Mouse (Mus musculus): ENCODE measurements around the gene Olfr574. TPM values are rescaled to one million over a fixed set of nuclear protein-coding genes. Genes with fewer than 3 reads are reported as not detected.
A peak's percentile ranks its signal among the peaks of the same experiment; 100 is the strongest.

Gene Olfr574
- not detected in 2 replicates for polyA plus RNA-seq (2014; fragmentation: Nextera tagmentation; extraction: Ambion mirVana)

DNA sequence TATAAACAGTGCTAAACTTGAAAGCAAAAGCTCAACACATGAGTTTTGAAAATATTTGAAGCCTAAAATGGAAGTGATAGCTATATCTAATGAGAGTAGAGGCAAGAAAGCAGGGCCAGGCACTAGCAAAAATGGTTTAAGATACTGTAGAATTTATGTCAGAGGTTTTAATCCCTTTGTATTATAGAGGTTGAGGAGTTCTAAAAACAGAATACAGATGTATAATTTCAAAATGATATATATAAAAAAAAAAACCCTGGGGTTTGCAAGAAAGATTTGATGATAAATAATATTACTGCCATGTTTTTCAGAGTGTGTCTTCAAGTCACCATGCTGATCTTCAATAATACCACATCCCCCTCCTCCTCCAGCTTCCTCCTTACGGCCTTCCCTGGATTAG, at the start of gene Olfr574:
Gene Olfr574, plus strand, starts transcription at position 301 of the 400 bp plus-strand sequence.
- WGBS, result 93% methylated on average over 1 of the region's 1 CpGs
- H3K4me1 ChIP-seq (ENCODE audit: control insufficient read depth, insufficient read depth, low read length), result no peaks in the 10 kb centered on the region
- no peak within 1 kb of the TSS for H3K27ac ChIP-seq (replicated peaks; ENCODE audit: low read depth, low read length)
- no peak within 1 kb of the TSS for H3K4me3 ChIP-seq (ENCODE audit: low read depth, low read length)
- H3K27me3 ChIP-seq (ENCODE audit: control insufficient read depth, insufficient read depth, low read length), result no peaks in the 10 kb centered on the region
- H3K36me3 ChIP-seq (replicated peaks; ENCODE audit: control insufficient read depth, insufficient read depth, low read depth, low read length), result no peaks in the 10 kb centered on the region
- no peaks in the 10 kb centered on the region for H3K9me3 ChIP-seq (replicated peaks; ENCODE audit: control insufficient read depth, low read length)
- ATAC-seq (replicated peaks; ENCODE audit: insufficient number of reproducible peaks, low FRiP score, low TSS enrichment, low read depth) (no peak), DNase-seq (ENCODE audit: low spot score) (no peak)
- H3K9ac ChIP-seq (replicated peaks; ENCODE audit: low read length), result no peak within 1 kb of the TSS
- H3K4me2 ChIP-seq (ENCODE audit: low read depth, low read length), result no peak within 1 kb of the TSS

DNA sequence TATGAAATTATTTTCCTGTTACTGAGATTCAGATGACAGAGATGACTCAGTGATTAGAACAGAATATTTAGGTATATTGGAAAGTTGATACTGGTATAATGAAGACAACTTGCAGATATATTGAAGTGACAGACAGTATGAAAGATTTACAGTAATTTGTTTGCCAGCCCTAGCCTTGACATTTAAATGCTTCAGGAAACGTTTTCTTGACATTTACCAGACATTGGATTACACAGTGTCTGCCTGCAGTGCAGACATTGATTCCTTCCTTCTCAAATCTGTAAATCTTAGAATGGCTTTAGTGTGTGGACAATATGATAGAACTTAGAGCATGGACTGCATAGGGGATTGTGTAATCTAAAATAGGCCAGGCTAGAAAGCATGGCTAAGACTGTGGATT, 33.0 kb upstream of the Olfr574 start:
- DNase-seq (ENCODE audit: low spot score) (no peak), ATAC-seq (replicated peaks; ENCODE audit: insufficient number of reproducible peaks, low FRiP score, low TSS enrichment, low read depth) (no peak)
- Histone ChIP-seq H3K4me1 (ENCODE audit: control insufficient read depth, insufficient read depth, low read length) (no peaks in the 10 kb centered on the region), H3K36me3 (replicated peaks; ENCODE audit: control insufficient read depth, insufficient read depth, low read depth, low read length) (no peaks in the 10 kb centered on the region), H3K4me2 (ENCODE audit: low read depth, low read length) (no peak overlapping the region), H3K27ac (replicated peaks; ENCODE audit: low read depth, low read length) (no peak overlapping the region), H3K4me3 (ENCODE audit: low read depth, low read length) (no peak overlapping the region), H3K27me3 (ENCODE audit: control insufficient read depth, insufficient read depth, low read length) (no peaks in the 10 kb centered on the region), H3K9me3 (replicated peaks; ENCODE audit: control insufficient read depth, low read length) (no peaks in the 10 kb centered on the region), H3K9ac (replicated peaks; ENCODE audit: low read length) (no peak overlapping the region)
- 45% methylated on average over 1 of the region's 1 CpGs for WGBS

DNA sequence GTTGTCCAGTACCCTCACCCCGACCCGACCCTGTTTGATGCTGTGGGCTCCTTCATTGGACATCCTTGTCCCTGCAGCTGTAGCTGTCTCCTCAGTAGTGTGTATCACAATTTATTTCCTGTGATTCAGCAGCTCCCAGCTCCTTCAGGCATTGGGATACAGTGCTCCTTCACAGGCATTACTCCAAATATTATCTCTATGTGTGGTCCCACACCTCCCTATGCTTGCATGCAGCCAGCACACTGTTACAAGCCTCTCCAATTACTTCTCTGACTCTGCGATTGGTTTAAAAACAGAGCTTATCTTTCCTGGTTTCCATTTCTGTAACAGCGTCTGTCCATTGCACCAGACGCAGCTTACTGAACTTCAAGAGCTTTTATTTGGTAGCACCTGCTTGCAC, 31.9 kb upstream of the Olfr574 start:
- Histone ChIP-seq H3K36me3 (replicated peaks; ENCODE audit: control insufficient read depth, insufficient read depth, low read depth, low read length) (no peaks in the 10 kb centered on the region), H3K4me2 (ENCODE audit: low read depth, low read length) (no peak overlapping the region), H3K27me3 (ENCODE audit: control insufficient read depth, insufficient read depth, low read length) (no peaks in the 10 kb centered on the region), H3K27ac (replicated peaks; ENCODE audit: low read depth, low read length) (no peak overlapping the region), H3K9ac (replicated peaks; ENCODE audit: low read length) (no peak overlapping the region), H3K9me3 (replicated peaks; ENCODE audit: control insufficient read depth, low read length) (no peaks in the 10 kb centered on the region), H3K4me1 (ENCODE audit: control insufficient read depth, insufficient read depth, low read length) (no peaks in the 10 kb centered on the region), H3K4me3 (ENCODE audit: low read depth, low read length) (no peak overlapping the region)
- DNase-seq (ENCODE audit: low spot score) (no peak), ATAC-seq (replicated peaks; ENCODE audit: insufficient number of reproducible peaks, low FRiP score, low TSS enrichment, low read depth) (no peak)
- WGBS, result 70% methylated on average over 5 of the region's 5 CpGs

DNA sequence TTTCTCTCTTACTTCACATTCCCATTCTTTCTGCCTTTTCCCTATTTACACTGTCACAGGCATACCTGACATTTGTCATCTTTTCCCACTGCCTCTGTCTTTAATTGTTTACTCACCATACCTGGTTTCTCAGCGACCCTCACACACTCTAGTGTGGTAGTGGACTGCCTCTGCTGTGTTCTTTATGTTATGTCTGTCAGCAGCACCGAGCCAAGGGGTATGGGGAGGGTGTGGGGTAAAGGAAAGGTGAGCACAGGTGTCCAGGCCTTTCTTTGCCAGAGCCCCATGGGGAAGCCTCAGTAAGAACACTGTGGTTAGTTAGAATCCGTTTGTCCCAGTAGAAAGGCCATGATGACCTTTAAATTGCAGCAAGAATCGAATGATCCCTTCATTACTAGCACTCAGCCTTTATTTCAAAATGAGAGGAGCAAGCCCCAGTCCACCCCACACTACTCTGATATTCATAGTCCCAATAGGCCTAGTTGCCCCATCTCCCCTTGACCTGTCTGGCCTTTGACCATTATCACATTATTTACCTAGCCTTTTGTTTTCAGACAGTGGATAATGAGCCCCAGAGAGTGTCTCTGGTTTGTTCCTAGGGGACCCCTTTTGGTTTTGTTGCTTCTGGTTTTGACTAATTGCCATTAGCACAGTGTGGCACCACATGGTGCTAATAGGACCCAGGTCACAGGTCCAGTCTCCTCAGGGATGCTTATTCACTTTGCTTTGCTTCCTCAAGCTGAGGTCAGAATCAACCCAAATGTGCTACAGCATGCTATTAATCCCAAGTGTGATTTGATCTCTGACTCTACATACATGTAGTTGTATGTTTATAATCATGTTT, 31.0 kb upstream of the Olfr574 start, which contains the start of gene Olfr571:
Gene Olfr571, minus strand, starts transcription at position 505 of the 844 bp plus-strand sequence.
- ATAC-seq (replicated peaks; ENCODE audit: insufficient number of reproducible peaks, low FRiP score, low TSS enrichment, low read depth), result peak; percentile 67; the same call in 1 of the 2 replicates
- Histone ChIP-seq H3K27ac (replicated peaks; ENCODE audit: low read depth, low read length) (no peak within 1 kb of the TSS), H3K9ac (replicated peaks; ENCODE audit: low read length) (no peak within 1 kb of the TSS), H3K4me2 (ENCODE audit: low read depth, low read length) (no peak within 1 kb of the TSS), H3K9me3 (replicated peaks; ENCODE audit: control insufficient read depth, low read length) (no peaks in the 10 kb centered on the region), H3K27me3 (ENCODE audit: control insufficient read depth, insufficient read depth, low read length) (no peaks in the 10 kb centered on the region), H3K36me3 (replicated peaks; ENCODE audit: control insufficient read depth, insufficient read depth, low read depth, low read length) (no peaks in the 10 kb centered on the region), H3K4me1 (ENCODE audit: control insufficient read depth, insufficient read depth, low read length) (no peaks in the 10 kb centered on the region), H3K4me3 (ENCODE audit: low read depth, low read length) (no peak within 1 kb of the TSS)
- 66% methylated on average over 4 of the region's 4 CpGs for WGBS
- DNase-seq (ENCODE audit: low spot score), result no peak

DNA sequence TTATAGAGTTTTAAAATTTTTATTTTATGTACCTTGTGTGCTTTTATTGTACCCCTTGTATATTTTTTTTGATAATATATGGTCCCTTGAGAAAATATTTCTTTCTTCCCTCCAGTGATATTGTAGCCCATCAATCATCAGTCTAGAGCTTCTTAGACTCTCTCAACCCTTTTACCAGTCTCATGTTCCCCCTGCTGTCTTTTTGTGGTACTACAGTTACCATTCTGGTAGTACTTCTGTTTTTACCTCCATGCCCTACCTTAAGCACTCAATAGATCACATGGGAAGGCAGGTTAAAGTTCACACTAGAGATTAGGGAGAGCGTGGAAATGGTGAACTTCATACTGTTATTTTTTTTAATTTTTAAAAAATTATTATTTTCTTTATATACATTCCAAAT, 28.6 kb upstream of the Olfr574 start:
- Histone ChIP-seq H3K36me3 (replicated peaks; ENCODE audit: control insufficient read depth, insufficient read depth, low read depth, low read length) (no peaks in the 10 kb centered on the region), H3K9ac (replicated peaks; ENCODE audit: low read length) (no peak overlapping the region), H3K4me3 (ENCODE audit: low read depth, low read length) (no peak overlapping the region), H3K9me3 (replicated peaks; ENCODE audit: control insufficient read depth, low read length) (no peaks in the 10 kb centered on the region), H3K27ac (replicated peaks; ENCODE audit: low read depth, low read length) (no peak overlapping the region), H3K4me1 (ENCODE audit: control insufficient read depth, insufficient read depth, low read length) (no peaks in the 10 kb centered on the region), H3K27me3 (ENCODE audit: control insufficient read depth, insufficient read depth, low read length) (no peaks in the 10 kb centered on the region), H3K4me2 (ENCODE audit: low read depth, low read length) (no peak overlapping the region)
- DNase-seq (ENCODE audit: low spot score) (peak; percentile 82), ATAC-seq (replicated peaks; ENCODE audit: insufficient number of reproducible peaks, low FRiP score, low TSS enrichment, low read depth) (0 out of 2 replicates have a peak, but pooled peaks have one; percentile 51)
- 9% methylated on average over 1 of the region's 1 CpGs for WGBS

DNA sequence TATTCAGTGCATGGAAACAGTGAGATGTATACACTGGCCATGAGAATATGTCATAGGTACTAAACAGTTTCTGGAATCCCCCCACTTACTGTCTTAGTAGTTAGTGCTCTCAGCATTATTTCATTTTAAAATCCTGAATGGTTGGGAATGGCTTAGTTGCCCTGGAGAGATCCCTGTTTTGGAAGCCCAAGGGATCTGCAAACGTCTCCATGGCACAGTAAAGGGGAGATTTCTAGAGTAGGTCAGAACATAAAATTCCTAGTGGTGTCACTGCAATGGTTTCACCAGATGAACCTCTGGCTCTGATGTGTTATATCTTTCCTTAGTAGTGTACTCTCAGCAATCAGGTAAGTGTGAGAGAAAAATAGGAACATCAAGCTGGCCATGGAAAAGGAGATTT, 24.2 kb upstream of the Olfr574 start, which contains the start of gene Olfr572:
Gene Olfr572, plus strand, starts transcription at position 301 of the 400 bp plus-strand sequence.
- Histone ChIP-seq H3K9me3 (replicated peaks; ENCODE audit: control insufficient read depth, low read length) (no peaks in the 10 kb centered on the region), H3K4me2 (ENCODE audit: low read depth, low read length) (no peak within 1 kb of the TSS), H3K27me3 (ENCODE audit: control insufficient read depth, insufficient read depth, low read length) (no peaks in the 10 kb centered on the region), H3K36me3 (replicated peaks; ENCODE audit: control insufficient read depth, insufficient read depth, low read depth, low read length) (no peaks in the 10 kb centered on the region), H3K4me1 (ENCODE audit: control insufficient read depth, insufficient read depth, low read length) (no peaks in the 10 kb centered on the region), H3K27ac (replicated peaks; ENCODE audit: low read depth, low read length) (no peak within 1 kb of the TSS), H3K9ac (replicated peaks; ENCODE audit: low read length) (no peak within 1 kb of the TSS), H3K4me3 (ENCODE audit: low read depth, low read length) (no peak within 1 kb of the TSS)
- DNase-seq (ENCODE audit: low spot score) (no peak), ATAC-seq (replicated peaks; ENCODE audit: insufficient number of reproducible peaks, low FRiP score, low TSS enrichment, low read depth) (no peak)
- WGBS, result 53% methylated on average over 1 of the region's 1 CpGs

DNA sequence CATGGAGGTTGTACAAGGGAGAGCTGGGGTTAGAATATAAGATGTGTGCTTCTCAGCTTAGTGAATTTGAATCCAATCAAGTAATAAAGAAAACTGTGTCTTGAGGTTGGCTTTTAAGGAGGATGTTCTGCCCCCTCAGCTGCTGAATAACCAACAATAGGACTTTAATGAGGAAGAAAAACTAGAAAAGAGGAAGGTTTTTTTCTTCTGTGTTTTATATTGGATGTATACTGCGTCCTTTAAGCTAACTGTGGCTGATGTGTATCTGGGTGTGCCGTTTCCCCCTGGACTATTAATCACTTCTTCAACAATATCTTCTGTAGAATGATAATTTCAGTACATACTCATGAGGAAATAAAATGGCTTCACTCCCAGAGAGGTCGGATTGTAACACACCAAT, 21.2 kb upstream of the Olfr574 start:
- H3K4me1 ChIP-seq (ENCODE audit: control insufficient read depth, insufficient read depth, low read length), result no peaks in the 10 kb centered on the region
- DNase-seq (ENCODE audit: low spot score), result no peak

DNA sequence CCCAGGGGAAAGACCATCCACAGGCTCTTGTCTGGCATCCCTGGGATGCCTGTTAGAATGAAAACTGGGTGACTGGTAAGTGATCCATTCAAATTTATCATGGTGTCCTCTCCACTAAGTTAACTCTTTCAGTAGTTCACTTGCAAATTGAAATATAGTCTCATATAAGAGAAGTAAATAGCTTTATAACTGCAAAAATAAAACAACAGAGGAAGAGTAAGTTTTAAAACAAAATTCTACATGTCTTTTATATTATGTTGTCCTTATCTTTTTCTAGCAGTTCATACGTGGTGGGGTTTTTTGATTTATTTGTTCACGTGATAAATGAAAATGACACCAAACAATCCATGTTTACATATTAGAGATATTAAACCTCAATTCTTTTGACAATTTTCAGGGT, 5.8 kb upstream of the Olfr574 start, which contains the start of gene Olfr573-ps1:
Gene Olfr573-ps1, minus strand, starts transcription at position 101 of the 400 bp plus-strand sequence.
- Histone ChIP-seq H3K4me2 (ENCODE audit: low read depth, low read length) (no peak within 1 kb of the TSS), H3K9ac (replicated peaks; ENCODE audit: low read length) (no peak within 1 kb of the TSS), H3K9me3 (replicated peaks; ENCODE audit: control insufficient read depth, low read length) (no peaks in the 10 kb centered on the region), H3K27me3 (ENCODE audit: control insufficient read depth, insufficient read depth, low read length) (no peaks in the 10 kb centered on the region), H3K4me3 (ENCODE audit: low read depth, low read length) (no peak within 1 kb of the TSS), H3K4me1 (ENCODE audit: control insufficient read depth, insufficient read depth, low read length) (no peaks in the 10 kb centered on the region), H3K27ac (replicated peaks; ENCODE audit: low read depth, low read length) (no peak within 1 kb of the TSS), H3K36me3 (replicated peaks; ENCODE audit: control insufficient read depth, insufficient read depth, low read depth, low read length) (no peaks in the 10 kb centered on the region)
- WGBS, result 91% methylated on average over 2 of the region's 2 CpGs
- ATAC-seq (replicated peaks; ENCODE audit: insufficient number of reproducible peaks, low FRiP score, low TSS enrichment, low read depth) (no peak), DNase-seq (ENCODE audit: low spot score) (no peak)

More for the DNA sequence above, 21.2 kb upstream of the Olfr574 start:
- H3K4me3 ChIP-seq (ENCODE audit: low read depth, low read length), result no peak overlapping the region
- H3K36me3 ChIP-seq (replicated peaks; ENCODE audit: control insufficient read depth, insufficient read depth, low read depth, low read length), result no peaks in the 10 kb centered on the region
- WGBS, result 81% methylated on average over 3 of the region's 3 CpGs
- no peak overlapping the region for H3K27ac ChIP-seq (replicated peaks; ENCODE audit: low read depth, low read length)
- no peaks in the 10 kb centered on the region for H3K27me3 ChIP-seq (ENCODE audit: control insufficient read depth, insufficient read depth, low read length)
- no peaks in the 10 kb centered on the region for H3K9me3 ChIP-seq (replicated peaks; ENCODE audit: control insufficient read depth, low read length)
- H3K9ac ChIP-seq (replicated peaks; ENCODE audit: low read length), result no peak overlapping the region
- no peak for ATAC-seq (replicated peaks; ENCODE audit: insufficient number of reproducible peaks, low FRiP score, low TSS enrichment, low read depth)
- H3K4me2 ChIP-seq (ENCODE audit: low read depth, low read length), result no peak overlapping the region

All from embryonic facial prominence, embryonic 11.5 days (tissue).